Mouse (Mus musculus) intestine, embryonic 15.5 days (tissue): Measurements from ENCODE around the gene Obsl1. TPM values are rescaled to one million over a fixed set of nuclear protein-coding genes. Genes with fewer than 3 reads are reported as not detected.

Experiments
- ATAC-seq: fragments of 200-750 bp; cut with Nextera tagmentation; 2 replicates; pipeline ENCODE4 v1.8.0; 2017; ENCODE audit warnings: moderate TSS enrichment, moderate library complexity
- H3K27ac ChIP-seq: fragments of 300-500 bp; sonication (generic); 2 replicates; pipeline ENCODE4 v1.5.1; 2015; ENCODE audit warnings: mild to moderate bottlenecking, inconsistent platforms
- H3K27me3 ChIP-seq: fragments of 300-500 bp; sonication (generic); replicated peaks from 2 replicates; pipeline ENCODE4 v1.6.1; 2015; ENCODE audit warnings: inconsistent platforms
- H3K36me3 ChIP-seq: fragments of 300-500 bp; sonication (generic); 2 replicates; pipeline ENCODE4 v1.6.1; 2015; ENCODE audit warnings: inconsistent platforms
- H3K4me1 ChIP-seq: fragments of 300-500 bp; sonication (generic); replicated peaks from 2 replicates; pipeline ENCODE4 v1.6.1; 2015; ENCODE audit warnings: inconsistent platforms
- H3K4me2 ChIP-seq: fragments of 300-500 bp; sonication (generic); replicated peaks from 2 replicates; pipeline ENCODE4 v1.6.1; 2015; ENCODE audit warnings: mild to moderate bottlenecking, inconsistent platforms
- H3K4me3 ChIP-seq: fragments of 300-500 bp; sonication (generic); replicated peaks from 2 replicates; pipeline ENCODE4 v1.5.1; 2015; ENCODE audit warnings: inconsistent platforms
- H3K9ac ChIP-seq: fragments of 300-500 bp; sonication (generic); 2 replicates; pipeline ENCODE4 v1.6.1; 2015; ENCODE audit warnings: inconsistent platforms
- H3K9me3 ChIP-seq: fragments of 300-500 bp; sonication (generic); 2 replicates; pipeline ENCODE4 v1.6.1; 2016; ENCODE audit warnings: inconsistent platforms
- WGBS: fragments of 180-500 bp; shearing (Covaris S2); methylation state at CpG from one replicate; pipeline ENCODE4 v1.1.7; 2015; 5-methylcytosine and 5-hydroxymethylcytosine counted together
- polyA plus RNA-seq: library from polyadenylated mRNA; unstranded; fragments of >200 nt; fragmentation: Nextera tagmentation; extraction: Ambion mirVana; gene quantifications from 2 replicates; pipeline ENCODE4 v1.2.1, GENCODE M21; 2015

Obsl1 gene
- polyA plus RNA-seq, 1 experiment from 2014 or later = 70.5 TPM

DNA sequence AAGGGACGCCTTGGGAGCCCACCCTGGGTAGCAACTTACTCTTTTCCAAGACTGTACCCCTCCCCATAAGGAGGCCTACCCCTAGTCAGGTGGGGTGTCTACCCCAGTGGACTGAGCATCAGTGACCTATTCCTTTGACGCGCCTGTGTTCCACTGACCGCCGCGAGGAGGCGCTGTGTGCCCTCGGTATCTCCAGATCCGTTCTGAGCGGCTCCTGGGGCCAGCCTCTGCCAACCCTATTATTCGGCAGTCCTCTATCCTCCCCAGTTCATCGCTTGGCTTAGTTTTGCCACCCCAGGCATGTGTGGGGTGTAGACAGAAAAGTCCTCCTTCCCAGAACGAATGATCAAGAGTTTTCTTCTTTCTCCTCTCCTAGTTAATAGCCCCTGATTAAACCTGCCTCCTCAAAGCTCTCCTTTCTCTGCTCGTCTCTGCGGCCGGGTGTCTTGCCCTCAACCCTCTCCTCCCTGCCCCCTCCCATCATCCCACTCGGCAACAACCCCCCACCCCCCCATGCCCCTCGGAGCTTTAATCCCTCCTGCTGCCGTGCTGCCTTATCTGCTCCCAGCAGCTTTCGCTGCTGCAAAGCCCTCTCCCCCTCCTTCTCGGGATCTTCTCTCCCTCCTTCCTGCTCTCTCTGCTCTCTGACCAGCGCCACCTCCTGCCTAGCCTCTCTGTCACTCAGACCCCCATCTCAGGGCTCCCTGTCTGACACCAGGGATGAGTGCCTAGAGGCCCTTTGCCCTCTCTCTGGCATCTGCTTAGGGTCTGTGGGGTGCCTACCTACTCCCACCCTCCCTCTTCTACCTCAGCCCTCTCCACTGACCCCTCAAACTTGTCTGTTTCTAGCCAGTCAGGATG lies 60.3 kb downstream of the Obsl1 start:
- H3K9me3 ChIP-seq = no peaks in the 10 kb centered on the region
- H3K27me3 ChIP-seq = peaks cover 57% of the 10 kb centered on the region
- peaks cover 55% of the 10 kb centered on the region for H3K4me1 ChIP-seq
- under 1% methylated on average over 22 of the region's 22 CpGs for WGBS
- H3K36me3 ChIP-seq = peaks cover 2% of the 10 kb centered on the region; the same call in 1 of the 2 replicates
- peak overlapping the region; percentile 51 for H3K4me2 ChIP-seq
- 0 out of 2 replicates have a peak overlapping the region, but pooled peaks have one; percentile 32 for H3K27ac ChIP-seq
- H3K4me3 ChIP-seq = peak overlapping the region; percentile 21
- H3K9ac ChIP-seq = no peak overlapping the region
- peak; percentile 54 for ATAC-seq

DNA sequence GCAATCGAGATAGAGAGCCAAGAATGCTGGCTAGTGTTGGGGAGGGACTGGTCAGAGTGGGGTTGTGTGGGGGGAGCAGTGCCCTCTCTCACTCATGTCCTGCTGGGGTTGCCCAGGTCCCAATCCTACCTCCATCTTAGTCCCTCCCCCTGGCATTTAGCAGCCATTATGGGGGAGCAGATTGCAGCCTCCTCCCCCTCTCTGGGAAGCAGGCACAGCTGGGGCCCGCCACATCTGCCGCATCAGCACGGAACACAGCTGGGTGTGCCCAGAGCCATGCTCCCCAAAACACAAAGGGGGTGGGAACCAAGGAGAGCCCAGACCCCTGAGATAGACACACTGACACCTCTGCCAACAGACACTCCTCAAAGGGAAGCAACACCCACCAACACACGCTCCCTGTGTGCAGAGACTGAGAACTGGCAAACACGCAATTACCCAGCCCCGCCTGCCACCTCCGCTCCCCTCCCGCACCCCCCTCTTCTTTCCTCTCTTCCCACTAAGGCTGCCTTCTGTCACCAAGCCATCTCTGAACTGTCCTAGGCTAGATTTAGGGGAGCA lies 61.0 kb downstream of the Obsl1 start:
- Histone ChIP-seq H3K4me3 (no peak overlapping the region), H3K27ac (no peak overlapping the region), H3K4me2 (peak overlapping the region; percentile 51), H3K4me1 (peaks cover 47% of the 10 kb centered on the region), H3K9me3 (no peaks in the 10 kb centered on the region), H3K9ac (no peak overlapping the region), H3K27me3 (peaks cover 50% of the 10 kb centered on the region), H3K36me3 (peaks cover 5% of the 10 kb centered on the region)
- ATAC-seq = peak; percentile 7; the same call in 1 of the 2 replicates
- 15% methylated on average over 7 of the region's 9 CpGs for WGBS

DNA sequence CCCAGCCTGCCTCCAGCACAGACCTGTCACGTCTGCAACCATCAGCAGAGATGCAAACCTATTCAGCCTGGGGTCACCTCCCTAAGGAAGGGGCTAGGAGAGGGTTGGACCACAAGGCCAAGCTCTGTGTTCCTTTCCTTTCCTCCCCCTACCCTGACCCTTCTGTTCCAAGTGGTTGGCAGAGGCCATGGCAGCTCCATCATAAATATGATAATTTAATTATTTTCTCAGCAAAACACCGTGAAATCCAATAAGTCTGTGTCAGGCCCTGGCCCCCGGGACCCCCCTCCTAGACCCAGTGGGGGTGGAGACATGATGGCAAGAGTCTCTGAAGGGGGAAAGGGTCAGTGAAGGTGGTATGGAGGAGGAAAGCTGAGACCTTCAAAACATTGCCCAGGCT lies 62.0 kb downstream of the Obsl1 start:
- H3K4me1 ChIP-seq = peaks cover 38% of the 10 kb centered on the region
- H3K27ac ChIP-seq = no peak overlapping the region
- H3K27me3 ChIP-seq = peaks cover 39% of the 10 kb centered on the region
- no peak overlapping the region for H3K4me2 ChIP-seq
- no peak overlapping the region for H3K9ac ChIP-seq
- no peak overlapping the region for H3K4me3 ChIP-seq
- ATAC-seq = no peak
- peaks cover 7% of the 10 kb centered on the region for H3K36me3 ChIP-seq
- 59% methylated on average over 3 of the region's 3 CpGs for WGBS
- no peaks in the 10 kb centered on the region for H3K9me3 ChIP-seq

DNA sequence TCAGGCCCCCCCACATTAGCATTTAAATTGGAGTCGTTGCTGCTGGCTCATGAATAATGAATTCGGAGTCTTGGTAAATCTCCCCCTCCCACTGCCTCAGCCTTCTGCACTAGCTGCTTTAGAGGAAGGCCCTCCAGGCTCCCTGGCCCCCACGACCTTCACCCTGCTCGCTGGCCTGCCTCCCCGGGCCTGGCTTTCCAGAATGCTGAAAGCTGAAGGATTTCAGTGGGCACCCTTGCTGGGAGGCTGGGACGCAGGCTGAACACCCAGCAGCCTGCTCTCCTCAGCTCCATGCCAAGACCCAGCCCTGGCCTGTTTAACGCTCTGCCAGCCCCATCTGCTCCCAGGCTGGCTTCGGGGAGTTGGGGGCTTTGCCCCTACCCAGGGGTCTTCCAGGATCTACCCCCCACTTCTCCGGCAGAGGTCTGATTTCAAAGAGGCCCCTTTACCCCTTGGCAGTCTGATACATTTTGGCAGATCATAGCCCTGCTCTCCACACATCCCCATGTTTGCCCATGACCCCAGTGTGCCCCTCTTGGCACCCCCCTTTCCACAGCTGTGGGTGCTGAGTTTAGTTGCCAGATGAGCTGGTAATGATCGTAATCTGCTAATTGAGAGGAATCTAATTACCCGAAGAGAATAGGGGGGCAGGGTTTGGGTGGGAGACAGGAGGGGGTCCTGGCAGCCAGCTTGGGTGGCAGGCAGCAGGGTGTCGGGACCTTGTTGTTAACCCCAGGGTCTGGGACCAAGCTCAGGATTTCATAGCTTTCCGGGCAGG lies 62.8 kb downstream of the Obsl1 start:
- H3K27ac ChIP-seq = 0 out of 2 replicates have a peak overlapping the region, but pooled peaks have one; percentile 40
- H3K4me3 ChIP-seq = no peak overlapping the region
- H3K9me3 ChIP-seq = no peaks in the 10 kb centered on the region
- H3K36me3 ChIP-seq = peaks cover 7% of the 10 kb centered on the region
- peaks cover 32% of the 10 kb centered on the region for H3K4me1 ChIP-seq
- ATAC-seq = no peak
- H3K9ac ChIP-seq = no peak overlapping the region
- H3K4me2 ChIP-seq = no peak overlapping the region
- H3K27me3 ChIP-seq = peaks cover 33% of the 10 kb centered on the region
- 51% methylated on average over 13 of the region's 13 CpGs for WGBS

DNA sequence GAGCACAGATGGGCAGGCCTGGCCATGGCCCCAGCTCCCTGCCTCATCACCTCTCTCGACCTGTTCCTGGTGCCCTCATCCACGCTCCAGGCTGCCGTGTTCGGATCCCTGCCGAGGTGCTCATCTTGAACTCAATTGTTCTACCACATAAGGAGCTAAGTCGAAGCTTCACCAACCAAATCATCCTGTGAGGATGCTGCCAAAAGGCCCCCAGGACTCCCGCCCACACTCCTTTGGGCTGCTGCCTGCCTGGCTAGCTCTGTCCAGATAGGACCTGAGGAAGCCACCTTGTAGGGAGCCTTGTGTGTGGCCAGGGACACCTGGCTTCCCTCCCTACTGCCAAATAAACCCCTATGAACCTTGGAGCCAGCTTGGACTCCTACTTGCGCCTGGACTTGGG lies 63.4 kb downstream of the Obsl1 start:
- H3K36me3 ChIP-seq = peaks cover 7% of the 10 kb centered on the region
- no peak for ATAC-seq

DNA sequence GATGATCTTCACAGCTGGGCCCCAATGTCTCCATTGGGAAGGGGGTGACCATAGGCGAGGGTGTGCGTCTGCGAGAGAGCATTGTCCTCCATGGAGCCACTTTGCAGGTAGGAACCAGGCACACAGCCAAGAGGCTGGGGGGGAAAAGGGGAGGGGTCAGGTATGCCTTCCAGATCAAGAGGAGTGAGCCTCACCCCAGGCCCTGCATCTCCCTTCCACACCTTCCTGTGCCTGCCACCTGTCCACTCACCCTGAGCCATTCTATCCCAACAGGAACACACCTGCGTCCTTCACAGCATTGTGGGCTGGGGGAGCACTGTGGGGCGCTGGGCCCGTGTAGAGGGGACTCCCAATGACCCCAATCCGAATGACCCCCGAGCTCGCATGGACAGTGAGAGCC lies 64.1 kb downstream of the Obsl1 start:
- no peak overlapping the region for H3K9ac ChIP-seq
- H3K4me2 ChIP-seq = no peak overlapping the region
- 81% methylated on average over 9 of the region's 9 CpGs for WGBS
- peaks cover 7% of the 10 kb centered on the region for H3K36me3 ChIP-seq
- peaks cover 20% of the 10 kb centered on the region for H3K4me1 ChIP-seq
- H3K27ac ChIP-seq = no peak overlapping the region
- peaks cover 23% of the 10 kb centered on the region for H3K27me3 ChIP-seq
- H3K4me3 ChIP-seq = no peak overlapping the region
- ATAC-seq = no peak
- H3K9me3 ChIP-seq = no peaks in the 10 kb centered on the region

More for the DNA sequence above, 63.4 kb downstream of the Obsl1 start:
- Histone ChIP-seq H3K27me3 (peaks cover 28% of the 10 kb centered on the region), H3K27ac (no peak overlapping the region), H3K4me1 (peaks cover 27% of the 10 kb centered on the region), H3K4me3 (no peak overlapping the region), H3K4me2 (no peak overlapping the region), H3K9me3 (no peaks in the 10 kb centered on the region), H3K9ac (no peak overlapping the region)
- WGBS = 66% methylated on average over 8 of the region's 8 CpGs

DNA sequence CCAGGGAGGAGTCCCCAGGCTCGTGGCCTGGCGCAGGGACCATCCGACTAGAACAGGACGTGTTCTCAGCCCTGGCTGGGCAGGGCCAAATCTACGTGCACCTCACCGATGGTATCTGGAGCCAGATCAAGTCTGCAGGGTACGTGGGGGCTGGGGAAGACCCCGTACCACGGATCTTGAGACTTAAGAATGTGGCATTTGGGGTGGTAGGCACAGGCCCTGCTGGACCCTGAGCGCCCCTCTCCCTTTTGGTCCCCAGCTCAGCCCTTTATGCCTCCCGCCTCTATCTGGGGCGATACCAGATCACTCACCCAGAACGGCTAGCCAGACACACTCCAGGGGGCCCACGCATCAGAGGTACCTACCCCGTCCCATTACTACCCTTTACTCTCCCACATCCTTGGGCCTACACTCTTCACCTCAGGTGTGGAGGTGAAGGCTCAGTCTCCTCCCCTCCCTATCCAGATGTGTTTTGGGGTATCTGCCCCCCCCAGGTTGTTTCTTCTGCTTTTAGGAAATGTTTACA lies 64.7 kb downstream of the Obsl1 start:
- no peak overlapping the region for H3K27ac ChIP-seq
- H3K4me3 ChIP-seq = no peak overlapping the region
- no peak overlapping the region for H3K9ac ChIP-seq
- H3K36me3 ChIP-seq = peaks cover 7% of the 10 kb centered on the region
- peaks cover 19% of the 10 kb centered on the region for H3K4me1 ChIP-seq
- no peaks in the 10 kb centered on the region for H3K9me3 ChIP-seq
- no peak for ATAC-seq
- no peak overlapping the region for H3K4me2 ChIP-seq
- peaks cover 17% of the 10 kb centered on the region for H3K27me3 ChIP-seq
- WGBS = 85% methylated on average over 15 of the region's 15 CpGs

DNA sequence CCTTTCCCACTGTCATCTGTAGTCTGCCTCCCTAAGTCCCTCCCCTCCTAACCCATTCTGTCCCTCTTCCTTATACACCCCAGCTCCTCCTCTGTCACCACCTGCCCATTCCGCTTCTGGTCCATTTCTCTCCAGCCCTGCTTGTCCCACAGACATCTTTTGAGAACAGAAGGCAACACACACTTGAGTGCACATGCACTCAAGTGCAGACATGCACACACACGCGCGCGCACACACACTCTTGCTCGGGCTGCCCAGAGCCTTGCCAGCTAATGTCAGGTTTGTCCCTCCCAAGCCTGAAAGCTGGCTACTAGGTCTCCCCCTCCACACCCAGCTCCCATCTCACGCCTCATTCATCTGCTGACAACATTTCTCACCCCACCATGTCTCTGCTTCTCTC lies 65.6 kb downstream of the Obsl1 start:
- Histone ChIP-seq H3K4me3 (no peak overlapping the region), H3K4me1 (peaks cover 14% of the 10 kb centered on the region), H3K9me3 (no peaks in the 10 kb centered on the region), H3K9ac (no peak overlapping the region), H3K27ac (no peak overlapping the region), H3K36me3 (peaks cover 7% of the 10 kb centered on the region), H3K4me2 (no peak overlapping the region), H3K27me3 (0 out of 2 replicates have a peak, but pooled peaks cover 11% of the 10 kb centered on the region)
- no peak for ATAC-seq
- 93% methylated on average over 7 of the region's 7 CpGs for WGBS

DNA sequence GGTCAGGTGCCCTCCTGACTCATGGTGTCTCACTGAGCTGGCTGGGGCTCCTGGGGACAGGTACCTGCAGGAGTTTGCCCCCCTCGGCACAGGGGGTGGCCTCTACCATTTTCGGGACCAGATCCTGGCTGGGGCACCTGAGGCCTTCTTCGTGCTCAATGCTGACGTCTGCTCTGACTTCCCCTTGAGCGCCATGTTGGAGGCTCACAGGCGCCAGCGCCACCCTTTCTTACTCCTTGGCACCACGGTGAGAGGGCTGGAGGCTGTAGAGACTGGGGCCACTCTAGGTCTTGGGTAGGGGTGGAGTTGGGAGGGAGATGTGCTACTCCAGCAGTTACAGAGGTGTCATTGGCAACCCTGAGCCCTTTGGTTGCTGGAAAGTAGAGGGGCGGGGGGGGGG lies 67.5 kb downstream of the Obsl1 start:
- peaks cover 7% of the 10 kb centered on the region for H3K36me3 ChIP-seq
- no peak overlapping the region for H3K4me3 ChIP-seq
- no peak overlapping the region for H3K9ac ChIP-seq
- ATAC-seq = no peak
- H3K9me3 ChIP-seq = no peaks in the 10 kb centered on the region
- H3K27me3 ChIP-seq = no peaks in the 10 kb centered on the region
- no peak overlapping the region for H3K4me2 ChIP-seq
- 79% methylated on average over 8 of the region's 9 CpGs for WGBS
- peaks cover 8% of the 10 kb centered on the region for H3K4me1 ChIP-seq
- no peak overlapping the region for H3K27ac ChIP-seq

DNA sequence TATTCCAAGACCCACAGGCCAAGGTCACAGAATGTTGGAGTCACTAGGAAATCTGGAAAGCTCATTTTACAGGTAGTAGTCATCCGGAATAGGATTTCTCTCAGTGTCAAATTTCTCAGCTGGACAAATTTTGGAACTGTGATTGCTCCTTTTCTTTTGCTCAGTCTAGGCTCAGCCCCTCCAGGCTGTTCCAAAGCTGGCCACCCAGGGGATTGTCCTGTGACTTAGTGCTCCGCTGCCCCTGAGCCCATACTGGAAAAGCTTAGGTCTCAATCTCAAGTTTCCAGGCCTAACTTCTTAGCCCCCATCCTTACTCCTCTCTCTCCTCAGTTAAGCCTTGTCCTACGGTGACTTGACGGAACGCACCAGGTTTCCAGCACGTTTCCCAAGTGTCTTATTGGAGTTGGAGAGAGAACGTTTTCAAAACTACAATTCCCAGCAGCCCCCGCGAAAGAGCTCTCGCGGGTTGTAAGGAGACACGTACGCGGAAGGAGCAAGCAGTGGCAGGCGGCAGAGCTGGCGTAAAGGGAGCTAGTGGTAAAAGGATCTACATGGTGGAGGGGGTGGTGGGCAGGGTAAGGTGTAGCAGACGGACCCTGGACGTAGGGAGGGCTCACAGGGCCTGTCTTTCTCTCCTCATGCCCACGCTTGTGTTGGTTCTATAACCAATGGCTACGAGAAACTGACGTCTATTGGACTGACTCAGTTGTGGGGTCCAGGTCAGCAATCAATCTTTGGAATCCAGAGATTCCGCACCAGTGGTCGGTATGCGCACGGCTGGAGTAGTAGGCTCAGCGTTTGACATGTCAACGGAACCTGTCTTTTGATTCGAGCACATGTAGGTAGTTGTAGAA lies 70.5 kb downstream of the Obsl1 start, which contains the start of gene Gmppa:
Gene Gmppa (plus strand): TSS at position 456 of the 854 bp plus-strand sequence.
- Histone ChIP-seq H3K4me2 (peak within 1 kb of the TSS; percentile 61), H3K36me3 (peaks cover 7% of the 10 kb centered on the region), H3K27me3 (no peaks in the 10 kb centered on the region), H3K4me3 (peak within 1 kb of the TSS; percentile 62), H3K9ac (peak within 1 kb of the TSS; percentile 68), H3K9me3 (no peaks in the 10 kb centered on the region), H3K4me1 (peaks cover 8% of the 10 kb centered on the region), H3K27ac (peak within 1 kb of the TSS; percentile 46; the same call in 1 of the 2 replicates)
- peak; percentile 90 for ATAC-seq
- whole genome bisulfite sequencing = 5% methylated on average over 28 of the region's 28 CpGs
